Mouse (Mus musculus) cortical plate, adult 2 months (tissue): ENCODE data around the gene Lhx1. TPM values are rescaled to one million over a fixed set of nuclear protein-coding genes. Genes with fewer than 3 reads are reported as not detected.

Experiments used
- H3K27ac ChIP-seq: fragments of 200-500 bp; 2 replicates; pipeline ENCODE4 v1.5.1; 2012; ENCODE audit warnings: low read length, control low read depth, inconsistent platforms; ENCODE audit not compliant: insufficient read depth
- H3K4me1 ChIP-seq: fragments of 200-500 bp; 2 replicates; pipeline ENCODE4 v1.6.1; 2011; ENCODE audit warnings: low read length; ENCODE audit not compliant: control insufficient read depth, insufficient read depth
- H3K4me3 ChIP-seq: fragments of 200-500 bp; 2 replicates; pipeline ENCODE4 v1.5.1; 2011; ENCODE audit warnings: mild to moderate bottlenecking, low read length, control low read depth; ENCODE audit not compliant: insufficient read depth
- CTCF ChIP-seq: fragments of 200-500 bp; IDR thresholded peaks from 2 replicates; pipeline ENCODE4 v1.5.1; 2011; ENCODE audit warnings: mild to moderate bottlenecking, control low read depth, low read length; ENCODE audit not compliant: insufficient read depth; ENCODE audit errors: extremely low read depth
- POLR2A ChIP-seq: fragments of 200-500 bp; IDR thresholded peaks from 2 replicates; pipeline ENCODE4 v1.6.1; 2011; ENCODE audit warnings: mild to moderate bottlenecking, low read length, control low read depth; ENCODE audit not compliant: insufficient read depth; ENCODE audit errors: extremely low read depth
- polyA plus RNA-seq: library from polyadenylated mRNA; depleted of rRNA; stranded (reverse); fragments of >200 nt; gene quantifications from 2 replicates; pipeline ENCODE4 v1.2.3, GENCODE M21; 2012

Gene Lhx1
- polyA plus RNA-seq, 1 experiment: 0.10 TPM

DNA sequence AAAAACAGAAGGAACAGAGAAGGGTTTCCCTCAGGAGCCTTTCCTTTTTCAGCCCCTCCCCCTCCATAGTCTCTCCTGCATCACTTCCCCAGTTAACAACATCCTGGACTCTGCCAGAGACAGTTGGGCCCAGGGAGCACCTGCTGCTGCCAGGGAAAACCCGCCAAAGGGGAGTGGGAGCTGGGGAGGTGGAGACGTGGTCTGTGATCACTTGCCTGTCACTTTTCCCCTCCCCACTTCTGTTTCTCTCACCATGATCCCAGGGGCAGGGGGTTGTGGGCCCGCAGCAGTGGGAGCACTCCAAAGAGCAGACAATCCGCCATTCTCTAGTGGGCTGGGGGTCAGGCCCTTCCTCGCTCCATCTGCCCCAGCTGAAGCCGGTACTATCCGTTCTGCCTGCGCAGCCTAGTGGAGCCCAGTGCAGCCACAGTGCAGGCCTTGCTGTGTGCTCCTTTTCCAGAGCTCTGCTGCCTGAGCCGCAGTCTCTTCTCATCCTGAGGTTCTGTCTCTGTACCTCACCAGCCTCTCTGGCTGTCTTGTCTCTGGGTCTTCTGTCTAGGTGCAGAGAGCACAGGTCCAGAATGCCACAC is 37.5 kb upstream of the Lhx1 start:
- TF ChIP-seq CTCF (no peak), POLR2A (no peak)

GRCm38 (mm10) chr11:84561546-84561945 is 36.2 kb upstream of the Lhx1 start:
- Histone ChIP-seq H3K4me1 (no peaks in the 10 kb centered on the region), H3K4me3 (no peak overlapping the region), H3K27ac (no peak overlapping the region)
- TF ChIP-seq POLR2A: no peak
- TF ChIP-seq CTCF: no peak

More for the DNA sequence above, 37.5 kb upstream of the Lhx1 start:
- Histone ChIP-seq H3K27ac (no peak overlapping the region), H3K4me1 (no peaks in the 10 kb centered on the region), H3K4me3 (no peak overlapping the region)

- no peak for TF ChIP-seq CTCF
- no peak for TF ChIP-seq POLR2A
- H3K27ac ChIP-seq: no peak overlapping the region
- no peaks in the 10 kb centered on the region for H3K4me1 ChIP-seq
- H3K4me3 ChIP-seq: no peak overlapping the region
These were observed 28.6 kb upstream of the Lhx1 start for GRCm38 (mm10) chr11:84553821-84554450.

DNA sequence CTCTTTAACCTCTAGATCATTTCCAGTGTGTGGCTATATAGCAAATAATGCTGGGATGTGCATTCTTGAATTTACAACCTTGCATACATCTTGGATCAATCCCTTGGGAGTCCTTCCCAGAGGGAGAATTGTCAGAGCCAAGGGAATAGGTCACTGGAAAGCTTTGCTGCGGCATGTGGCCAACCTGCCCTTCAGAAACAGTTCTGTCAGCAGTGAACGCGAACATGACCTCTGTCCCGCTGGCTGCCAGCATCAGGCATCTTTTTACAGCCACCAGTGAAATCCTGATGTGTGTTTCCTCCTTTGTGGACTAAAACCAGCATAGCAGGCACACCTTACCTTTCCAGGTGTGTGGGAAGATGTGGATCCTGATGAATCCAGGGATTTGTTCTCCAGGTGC is 26.0 kb upstream of the Lhx1 start:
- TF ChIP-seq CTCF (no peak), POLR2A (no peak)
- no peaks in the 10 kb centered on the region for H3K4me1 ChIP-seq
- H3K4me3 ChIP-seq: no peak overlapping the region
- no peak overlapping the region for H3K27ac ChIP-seq

DNA sequence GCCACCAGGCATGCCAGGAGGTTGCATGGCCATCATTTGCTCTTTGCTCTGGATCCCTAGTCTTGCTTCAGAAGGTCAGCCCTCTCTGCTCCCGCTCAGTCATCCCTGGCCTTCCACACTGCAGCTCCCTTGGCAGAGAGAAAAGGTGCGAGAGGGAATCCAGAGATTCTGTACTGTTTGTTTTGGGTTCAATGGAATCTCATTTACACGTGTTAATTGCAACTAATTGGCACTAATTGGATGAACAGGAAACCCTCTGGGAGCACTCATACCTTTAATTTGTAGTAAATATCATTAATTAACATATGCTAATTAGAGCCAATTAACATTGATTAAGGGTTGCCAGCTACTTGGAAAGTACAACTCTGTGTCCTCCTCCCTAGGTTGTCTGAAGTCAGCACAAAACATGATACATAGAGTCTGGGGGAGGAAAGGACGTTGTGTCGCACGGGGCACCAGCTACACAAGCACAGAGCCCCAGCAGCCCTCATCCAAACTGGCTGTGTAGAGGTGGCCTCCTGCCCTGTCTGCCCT is 24.0 kb upstream of the Lhx1 start:
- no peak overlapping the region for H3K27ac ChIP-seq
- TF ChIP-seq CTCF: no peak
- TF ChIP-seq POLR2A: no peak
- no peaks in the 10 kb centered on the region for H3K4me1 ChIP-seq
- H3K4me3 ChIP-seq: no peak overlapping the region

DNA sequence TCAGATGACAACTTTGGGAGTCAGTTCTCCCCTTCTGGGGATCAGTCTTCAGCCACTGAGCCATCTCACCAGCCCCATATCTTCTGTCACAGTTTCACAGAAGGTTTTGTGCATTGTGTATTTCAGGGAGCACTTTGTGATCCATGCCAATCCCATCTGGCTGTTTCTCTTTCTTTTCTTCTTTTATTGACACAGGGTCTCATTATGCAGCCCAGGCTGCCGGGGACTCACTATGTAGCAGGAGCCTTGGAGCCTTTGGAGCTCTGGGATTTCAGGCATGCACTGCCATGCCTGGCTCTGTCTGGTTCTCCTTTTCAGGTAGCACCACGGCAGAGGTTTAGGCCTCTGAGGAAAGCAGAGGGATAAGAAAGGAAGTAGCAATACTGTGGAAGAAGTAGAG is 23.0 kb upstream of the Lhx1 start:
- no peak for TF ChIP-seq POLR2A
- no peak for TF ChIP-seq CTCF
- Histone ChIP-seq H3K4me1 (no peaks in the 10 kb centered on the region), H3K27ac (no peak overlapping the region), H3K4me3 (no peak overlapping the region)

DNA sequence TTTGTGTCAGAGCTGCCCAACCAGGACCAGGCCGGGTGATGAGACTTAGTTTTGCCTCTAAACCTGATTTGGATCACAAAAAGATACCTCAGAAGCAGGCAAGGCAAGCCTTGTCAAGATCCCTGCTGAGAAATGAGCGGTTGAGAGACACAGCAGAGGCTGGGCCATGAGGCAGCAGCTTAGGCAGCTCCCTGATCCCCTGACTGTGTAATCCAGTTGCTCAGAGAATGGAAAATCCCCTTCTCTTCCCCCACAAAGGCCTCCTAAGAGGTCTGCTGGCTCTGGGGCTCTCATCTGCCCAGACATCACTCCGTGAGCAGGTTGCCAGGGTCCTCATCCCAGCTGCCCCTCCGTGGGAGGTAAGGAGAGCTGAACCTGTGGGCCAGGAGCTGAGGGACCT is 14.6 kb upstream of the Lhx1 start:
- Histone ChIP-seq H3K4me1 (no peaks in the 10 kb centered on the region), H3K4me3 (no peak overlapping the region), H3K27ac (no peak overlapping the region)
- TF ChIP-seq POLR2A (no peak), CTCF (no peak)

GRCm38 (mm10) chr11:84529797-84530703 is 4.7 kb upstream of the Lhx1 start:
- TF ChIP-seq POLR2A: no peak
- TF ChIP-seq CTCF: no peak
- Histone ChIP-seq H3K4me1 (no peaks in the 10 kb centered on the region), H3K4me3 (no peak overlapping the region), H3K27ac (no peak overlapping the region)

GRCm38 (mm10) chr11:84529143-84529755 is 3.9 kb upstream of the Lhx1 start:
- Histone ChIP-seq H3K4me3 (no peak overlapping the region), H3K27ac (no peak overlapping the region), H3K4me1 (no peaks in the 10 kb centered on the region)
- TF ChIP-seq CTCF: no peak
- no peak for TF ChIP-seq POLR2A
